Mouse (Mus musculus) limb, embryonic 13.5 days (tissue): ENCODE measurements around the gene Arhgef28. TPM values are rescaled to one million over a fixed set of nuclear protein-coding genes. Genes with fewer than 3 reads are reported as not detected.

Experiments used
- ATAC-seq: fragments of 200-750 bp; cut with Nextera tagmentation; 2 replicates; pipeline ENCODE4 v1.8.0; 2017; ENCODE audit warnings: low read depth, moderate number of reproducible peaks, moderate TSS enrichment; ENCODE audit not compliant: low FRiP score
- H3K27ac ChIP-seq: fragments of 300-500 bp; sonication (generic); 2 replicates; pipeline ENCODE4 v1.5.1; 2015; ENCODE audit warnings: inconsistent platforms, mild to moderate bottlenecking, moderate library complexity
- H3K27me3 ChIP-seq: fragments of 300-500 bp; sonication (generic); 2 replicates; pipeline ENCODE4 v1.6.1; 2015; ENCODE audit warnings: mild to moderate bottlenecking, inconsistent platforms
- H3K36me3 ChIP-seq: fragments of 300-500 bp; sonication (generic); 2 replicates; pipeline ENCODE4 v1.6.1; 2015; ENCODE audit warnings: inconsistent platforms, mild to moderate bottlenecking, moderate library complexity
- H3K4me1 ChIP-seq: fragments of 300-500 bp; sonication (generic); 2 replicates; pipeline ENCODE4 v1.6.1; 2015; ENCODE audit warnings: inconsistent platforms
- H3K4me2 ChIP-seq: fragments of 300-500 bp; sonication (generic); replicated peaks from 2 replicates; pipeline ENCODE4 v1.6.1; 2015; ENCODE audit warnings: inconsistent platforms, mild to moderate bottlenecking, moderate library complexity
- H3K4me3 ChIP-seq: fragments of 300-500 bp; sonication (generic); 2 replicates; pipeline ENCODE4 v1.5.1; 2015; ENCODE audit warnings: moderate library complexity, mild to moderate bottlenecking, inconsistent platforms
- H3K9ac ChIP-seq: fragments of 300-500 bp; sonication (generic); 2 replicates; pipeline ENCODE4 v1.6.1; 2015; ENCODE audit warnings: mild to moderate bottlenecking, inconsistent platforms
- H3K9me3 ChIP-seq: fragments of 300-500 bp; sonication (generic); 2 replicates; pipeline ENCODE4 v1.6.1; 2016; ENCODE audit warnings: inconsistent platforms
- WGBS: fragments of 180-500 bp; shearing (Covaris S2); methylation state at CpG from one replicate; pipeline ENCODE4 v1.1.7; 2015; 5-methylcytosine and 5-hydroxymethylcytosine counted together
- polyA plus RNA-seq: library from polyadenylated mRNA; unstranded; fragments of >200 nt; fragmentation: Nextera tagmentation; extraction: Ambion mirVana; gene quantifications from 2 replicates; pipeline ENCODE4 v1.2.1, GENCODE M21; 2015

Arhgef28 gene
- polyA plus RNA-seq, 1 experiment from 2014 or later, result 26.2 TPM

GRCm38 (mm10) chr13:97918117-97918900, 287.9 kb downstream of the Arhgef28 start:
- Histone ChIP-seq H3K9me3 (no peaks in the 10 kb centered on the region), H3K27me3 (no peaks in the 10 kb centered on the region), H3K9ac (no peak overlapping the region), H3K4me1 (peaks cover 14% of the 10 kb centered on the region), H3K4me3 (no peak overlapping the region), H3K27ac (peak overlapping the region; percentile 33; the same call in 1 of the 2 replicates), H3K36me3 (no peaks in the 10 kb centered on the region), H3K4me2 (no peak overlapping the region)
- 54% methylated on average over 12 of the region's 12 CpGs for WGBS
- ATAC-seq, result no peak

- no peaks in the 10 kb centered on the region for H3K36me3 ChIP-seq
- H3K9me3 ChIP-seq, result no peaks in the 10 kb centered on the region
- H3K27me3 ChIP-seq, result no peaks in the 10 kb centered on the region
- H3K4me1 ChIP-seq, result peaks cover 20% of the 10 kb centered on the region
- 6% methylated on average over 10 of the region's 10 CpGs for WGBS
- peak overlapping the region; percentile 50 for H3K4me2 ChIP-seq
- peak; percentile 59; the same call in 1 of the 2 replicates for ATAC-seq
- peak overlapping the region; percentile 74 for H3K27ac ChIP-seq
- H3K9ac ChIP-seq, result no peak overlapping the region
- H3K4me3 ChIP-seq, result 0 out of 2 replicates have a peak overlapping the region, but pooled peaks have one; percentile 15
Measured at GRCm38 (mm10) chr13:97911013-97911412, 295.2 kb downstream of the Arhgef28 start.

- Histone ChIP-seq H3K9ac (no peak overlapping the region), H3K4me2 (no peak overlapping the region), H3K4me3 (no peak overlapping the region), H3K9me3 (no peaks in the 10 kb centered on the region), H3K27ac (no peak overlapping the region), H3K36me3 (no peaks in the 10 kb centered on the region; the same call in 1 of the 2 replicates), H3K4me1 (peaks cover 22% of the 10 kb centered on the region), H3K27me3 (no peaks in the 10 kb centered on the region)
- 77% methylated on average over 8 of the region's 8 CpGs for WGBS
- ATAC-seq, result no peak
Measured at GRCm38 (mm10) chr13:97902821-97903220, 303.4 kb downstream of the Arhgef28 start.

- Histone ChIP-seq H3K4me3 (no peak overlapping the region), H3K4me1 (0 out of 2 replicates have a peak, but pooled peaks cover 17% of the 10 kb centered on the region), H3K4me2 (no peak overlapping the region), H3K9ac (no peak overlapping the region), H3K9me3 (no peaks in the 10 kb centered on the region), H3K27me3 (no peaks in the 10 kb centered on the region), H3K36me3 (no peaks in the 10 kb centered on the region; the same call in 1 of the 2 replicates), H3K27ac (no peak overlapping the region)
- ATAC-seq, result no peak
- WGBS, result 57% methylated on average over 3 of the region's 3 CpGs
Measured at GRCm38 (mm10) chr13:97900380-97900758, 305.9 kb downstream of the Arhgef28 start.

GRCm38 (mm10) chr13:97899604-97900379, 306.4 kb downstream of the Arhgef28 start:
- ATAC-seq, result no peak
- no peak overlapping the region for H3K4me2 ChIP-seq
- 88% methylated on average over 14 of the region's 14 CpGs for WGBS
- no peaks in the 10 kb centered on the region for H3K9me3 ChIP-seq
- H3K4me1 ChIP-seq, result 0 out of 2 replicates have a peak, but pooled peaks cover 15% of the 10 kb centered on the region
- H3K27me3 ChIP-seq, result no peaks in the 10 kb centered on the region; the same call in 1 of the 2 replicates
- no peaks in the 10 kb centered on the region; the same call in 1 of the 2 replicates for H3K36me3 ChIP-seq
- no peak overlapping the region for H3K9ac ChIP-seq
- H3K4me3 ChIP-seq, result no peak overlapping the region
- H3K27ac ChIP-seq, result no peak overlapping the region

GRCm38 (mm10) chr13:97898590-97898989, 307.6 kb downstream of the Arhgef28 start:
- Histone ChIP-seq H3K27me3 (no peaks in the 10 kb centered on the region; the same call in 1 of the 2 replicates), H3K27ac (no peak overlapping the region), H3K4me1 (0 out of 2 replicates have a peak, but pooled peaks cover 15% of the 10 kb centered on the region), H3K9me3 (no peaks in the 10 kb centered on the region), H3K4me3 (no peak overlapping the region), H3K36me3 (no peaks in the 10 kb centered on the region; the same call in 1 of the 2 replicates), H3K9ac (no peak overlapping the region), H3K4me2 (no peak overlapping the region)
- ATAC-seq, result no peak
- WGBS, result 64% methylated on average over 2 of the region's 2 CpGs

GRCm38 (mm10) chr13:97893031-97893825, 313.0 kb downstream of the Arhgef28 start:
- Histone ChIP-seq H3K9me3 (no peaks in the 10 kb centered on the region), H3K27ac (no peak overlapping the region), H3K4me2 (no peak overlapping the region), H3K9ac (no peak overlapping the region), H3K36me3 (no peaks in the 10 kb centered on the region), H3K4me1 (peaks cover 18% of the 10 kb centered on the region), H3K27me3 (no peaks in the 10 kb centered on the region; the same call in 1 of the 2 replicates), H3K4me3 (no peak overlapping the region)
- 29% methylated on average over 10 of the region's 10 CpGs for WGBS
- no peak for ATAC-seq

GRCm38 (mm10) chr13:97892089-97892884, 314.0 kb downstream of the Arhgef28 start:
- Histone ChIP-seq H3K4me2 (peak overlapping the region; percentile 24; the same call in 1 of the 2 replicates), H3K9me3 (no peaks in the 10 kb centered on the region), H3K36me3 (no peaks in the 10 kb centered on the region), H3K27me3 (no peaks in the 10 kb centered on the region; the same call in 1 of the 2 replicates), H3K9ac (no peak overlapping the region), H3K4me1 (peaks cover 27% of the 10 kb centered on the region), H3K4me3 (no peak overlapping the region), H3K27ac (no peak overlapping the region)
- ATAC-seq, result no peak
- 36% methylated on average over 15 of the region's 15 CpGs for WGBS

GRCm38 (mm10) chr13:97888046-97888445, 318.2 kb downstream of the Arhgef28 start:
- Histone ChIP-seq H3K4me1 (peaks cover 51% of the 10 kb centered on the region), H3K4me2 (no peak overlapping the region), H3K27me3 (no peaks in the 10 kb centered on the region), H3K4me3 (no peak overlapping the region), H3K36me3 (no peaks in the 10 kb centered on the region), H3K9ac (no peak overlapping the region), H3K9me3 (no peaks in the 10 kb centered on the region), H3K27ac (no peak overlapping the region)
- 34% methylated on average over 6 of the region's 6 CpGs for WGBS
- ATAC-seq, result no peak

GRCm38 (mm10) chr13:97887558-97887957, 318.7 kb downstream of the Arhgef28 start:
- Histone ChIP-seq H3K9ac (no peak overlapping the region), H3K27ac (no peak overlapping the region), H3K36me3 (no peaks in the 10 kb centered on the region), H3K4me3 (no peak overlapping the region), H3K4me1 (peaks cover 46% of the 10 kb centered on the region), H3K4me2 (no peak overlapping the region), H3K9me3 (no peaks in the 10 kb centered on the region), H3K27me3 (no peaks in the 10 kb centered on the region)
- ATAC-seq, result peak; percentile 34; the same call in 1 of the 2 replicates
- 10% methylated on average over 7 of the region's 7 CpGs for WGBS

GRCm38 (mm10) chr13:97883629-97884028, 322.6 kb downstream of the Arhgef28 start:
- no peak overlapping the region for H3K4me2 ChIP-seq
- H3K9ac ChIP-seq, result no peak overlapping the region
- H3K4me3 ChIP-seq, result no peak overlapping the region
- WGBS, result 60% methylated on average over 10 of the region's 10 CpGs
- no peaks in the 10 kb centered on the region for H3K36me3 ChIP-seq
- H3K9me3 ChIP-seq, result no peaks in the 10 kb centered on the region
- no peaks in the 10 kb centered on the region for H3K27me3 ChIP-seq
- no peak overlapping the region for H3K27ac ChIP-seq
- peaks cover 43% of the 10 kb centered on the region for H3K4me1 ChIP-seq
- ATAC-seq, result no peak
